Mouse (Mus musculus): ENCODE data around the gene Nlrp2. TPM values are rescaled to one million over a fixed set of nuclear protein-coding genes. Genes with fewer than 3 reads are reported as not detected.

Nlrp2 gene
- not detected in 2 replicates for polyA plus RNA-seq (2015; fragmentation: Nextera tagmentation; extraction: Ambion mirVana)

DNA sequence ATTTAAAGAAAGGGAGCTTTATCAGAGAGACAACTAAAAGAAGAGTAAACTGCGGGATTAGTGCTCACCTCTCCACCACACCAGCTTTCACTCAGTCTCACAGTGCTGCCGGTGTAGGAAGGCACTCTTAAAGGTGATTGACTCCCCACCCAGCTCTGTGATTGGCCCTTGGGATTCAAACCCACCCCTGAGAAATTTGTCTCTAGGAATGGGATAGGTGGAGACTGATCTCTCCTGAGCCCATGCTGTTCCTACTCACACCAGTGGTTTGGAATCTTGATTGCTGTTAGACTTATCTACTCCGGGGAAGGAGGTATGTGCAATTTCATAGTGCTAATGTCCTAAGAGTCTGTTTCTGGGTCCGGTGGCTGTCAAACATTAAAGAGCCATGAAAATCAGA, at the start of gene Nlrp2:
TSS of gene Nlrp2 (minus strand) at position 101 of the 400 bp plus-strand sequence.
- Histone ChIP-seq H3K4me3 (replicated peaks) (no peak within 1 kb of the TSS), H3K36me3 (no peaks in the 10 kb centered on the region), H3K27ac (no peak within 1 kb of the TSS), H3K9me3 (peaks cover 41% of the 10 kb centered on the region), H3K4me1 (replicated peaks) (no peaks in the 10 kb centered on the region), H3K9ac (replicated peaks) (no peak within 1 kb of the TSS), H3K4me2 (replicated peaks) (no peak within 1 kb of the TSS), H3K27me3 (no peaks in the 10 kb centered on the region)
- WGBS: 90% methylated on average over 4 of the region's 4 CpGs
- ATAC-seq: no peak

DNA sequence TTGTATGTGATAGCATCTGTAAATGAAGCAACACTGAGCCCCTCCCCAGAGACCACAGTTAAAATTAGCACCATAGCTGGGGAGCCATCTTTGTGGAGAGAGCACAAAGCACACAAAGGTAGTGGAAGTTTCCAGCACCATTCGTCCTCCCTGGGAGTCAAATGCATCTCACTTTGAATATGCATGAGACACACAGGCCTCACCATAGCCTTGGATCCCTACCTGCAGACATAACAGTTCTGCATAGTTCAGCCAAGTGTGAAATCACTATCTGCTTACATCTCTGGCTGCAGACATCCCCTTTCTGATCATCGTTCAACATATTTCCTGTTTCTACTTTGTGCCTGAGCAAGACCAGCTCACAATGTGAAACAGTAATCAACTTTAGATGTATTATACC, 15.9 kb upstream of the Nlrp2 start:
- Histone ChIP-seq H3K4me1 (replicated peaks) (no peaks in the 10 kb centered on the region), H3K9me3 (peaks cover 39% of the 10 kb centered on the region), H3K9ac (replicated peaks) (no peak overlapping the region), H3K36me3 (no peaks in the 10 kb centered on the region), H3K27ac (no peak overlapping the region), H3K4me3 (replicated peaks) (no peak overlapping the region), H3K4me2 (replicated peaks) (no peak overlapping the region), H3K27me3 (no peaks in the 10 kb centered on the region)
- WGBS: 76% methylated on average over 2 of the region's 2 CpGs
- ATAC-seq: no peak

DNA sequence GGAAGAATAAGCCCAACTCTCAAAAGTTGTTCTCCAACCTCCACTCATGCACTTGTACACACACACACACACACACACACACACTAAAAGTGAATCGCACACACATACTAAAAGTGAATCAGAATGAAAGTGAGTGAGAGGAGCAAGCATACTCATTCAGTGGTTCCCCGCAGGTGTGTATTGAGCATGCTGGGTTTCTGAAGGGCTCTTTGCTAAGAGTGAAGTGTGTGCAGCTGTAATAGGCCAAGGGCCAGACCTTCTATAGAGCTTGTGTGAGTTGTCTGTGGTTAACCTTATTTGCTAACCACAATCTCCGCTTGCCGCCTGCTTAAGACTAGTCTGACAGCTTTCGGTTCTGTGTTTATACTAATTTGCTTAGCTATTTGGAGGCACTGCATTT, 12.8 kb upstream of the Nlrp2 start:
- Histone ChIP-seq H3K9ac (replicated peaks) (no peak overlapping the region), H3K27ac (no peak overlapping the region), H3K9me3 (peaks cover 55% of the 10 kb centered on the region), H3K27me3 (no peaks in the 10 kb centered on the region), H3K36me3 (no peaks in the 10 kb centered on the region), H3K4me1 (replicated peaks) (no peaks in the 10 kb centered on the region), H3K4me3 (replicated peaks) (no peak overlapping the region), H3K4me2 (replicated peaks) (no peak overlapping the region)
- no peak for ATAC-seq
- WGBS: 93% methylated on average over 5 of the region's 5 CpGs

GRCm38 (mm10) chr7:5350237-5350636, 598 bp downstream of the Nlrp2 start, which contains the start of gene Gm5065:
TSS of gene Gm5065 (plus strand) at chr7:5350537.
- Histone ChIP-seq H3K36me3 (no peaks in the 10 kb centered on the region), H3K9ac (replicated peaks) (no peak within 1 kb of the TSS), H3K4me3 (replicated peaks) (no peak within 1 kb of the TSS), H3K9me3 (peaks cover 38% of the 10 kb centered on the region), H3K27ac (no peak within 1 kb of the TSS), H3K27me3 (no peaks in the 10 kb centered on the region), H3K4me2 (replicated peaks) (no peak within 1 kb of the TSS), H3K4me1 (replicated peaks) (no peaks in the 10 kb centered on the region)
- ATAC-seq: no peak
- WGBS: 93% methylated on average over 1 of the region's 1 CpGs

GRCm38 (mm10) chr7:5327511-5327910, 23.3 kb downstream of the Nlrp2 start:
- Histone ChIP-seq H3K36me3 (no peaks in the 10 kb centered on the region), H3K4me3 (replicated peaks) (no peak overlapping the region), H3K4me1 (replicated peaks) (no peaks in the 10 kb centered on the region), H3K27me3 (no peaks in the 10 kb centered on the region), H3K4me2 (replicated peaks) (no peak overlapping the region), H3K9me3 (peaks cover 37% of the 10 kb centered on the region), H3K9ac (replicated peaks) (no peak overlapping the region), H3K27ac (no peak overlapping the region)
- ATAC-seq: no peak
- 85% methylated on average over 1 of the region's 1 CpGs for WGBS

- no peak overlapping the region for H3K9ac ChIP-seq (replicated peaks)
- H3K27me3 ChIP-seq: no peaks in the 10 kb centered on the region
- no peaks in the 10 kb centered on the region for H3K36me3 ChIP-seq
- H3K4me3 ChIP-seq (replicated peaks): no peak overlapping the region
- H3K9me3 ChIP-seq: peaks cover 11% of the 10 kb centered on the region
- WGBS: 54% methylated on average over 1 of the region's 1 CpGs
- no peak overlapping the region for H3K4me2 ChIP-seq (replicated peaks)
- no peaks in the 10 kb centered on the region for H3K4me1 ChIP-seq (replicated peaks)
- ATAC-seq: no peak
- H3K27ac ChIP-seq: no peak overlapping the region
Observed at GRCm38 (mm10) chr7:5288281-5288680, 62.6 kb downstream of the Nlrp2 start.

DNA sequence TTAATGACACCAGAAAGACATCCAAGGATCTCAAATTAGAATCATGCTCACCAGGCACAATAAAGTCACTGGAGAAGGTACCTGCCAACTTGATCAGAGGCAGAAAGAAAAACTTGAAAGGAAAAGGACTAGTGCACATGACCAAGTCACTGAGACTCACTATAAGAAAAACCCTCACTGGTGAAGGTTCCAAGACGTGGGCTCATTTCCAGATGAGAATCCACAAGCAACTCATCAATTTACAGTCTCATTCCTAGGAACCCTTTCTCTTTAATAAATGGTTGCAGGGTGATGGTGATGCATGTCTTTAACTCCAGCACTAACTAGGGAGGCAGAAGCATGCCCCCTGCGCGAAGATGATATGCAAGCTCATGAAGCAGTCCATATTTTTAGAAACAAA, 87.8 kb downstream of the Nlrp2 start:
- Histone ChIP-seq H3K9ac (replicated peaks) (no peak overlapping the region), H3K27ac (no peak overlapping the region), H3K4me2 (replicated peaks) (no peak overlapping the region), H3K4me3 (replicated peaks) (no peak overlapping the region), H3K9me3 (peaks cover 20% of the 10 kb centered on the region), H3K36me3 (no peaks in the 10 kb centered on the region), H3K4me1 (replicated peaks) (no peaks in the 10 kb centered on the region), H3K27me3 (no peaks in the 10 kb centered on the region)
- WGBS: 90% methylated on average over 3 of the region's 3 CpGs
- ATAC-seq: no peak

Other genes starting within 250 kb of the Nlrp2 start
- gene Rfpl4, start 234.1 kb downstream of the Nlrp2 start, polyA plus RNA-seq (2015; fragmentation: Nextera tagmentation; extraction: Ambion mirVana): not detected in 2 replicates
- gene Rasl2-9, start 225.1 kb downstream of the Nlrp2 start, polyA plus RNA-seq (2015; fragmentation: Nextera tagmentation; extraction: Ambion mirVana): 0.38 and 0.41 TPM in 2 replicates
- gene Vmn1r55, start 201.4 kb downstream of the Nlrp2 start, polyA plus RNA-seq (2015; fragmentation: Nextera tagmentation; extraction: Ambion mirVana): 0.01 TPM in 1 of 2 replicates, not detected in the other
- not detected in 2 replicates for gene Vmn1r56, start 154.3 kb downstream of the Nlrp2 start, polyA plus RNA-seq (2015; fragmentation: Nextera tagmentation; extraction: Ambion mirVana)
- not detected in 2 replicates for gene Vmn1r57, start 132.5 kb downstream of the Nlrp2 start, polyA plus RNA-seq (2015; fragmentation: Nextera tagmentation; extraction: Ambion mirVana)
- gene Gm5065, start 498 bp downstream of the Nlrp2 start, polyA plus RNA-seq (2015; fragmentation: Nextera tagmentation; extraction: Ambion mirVana): not detected in 2 replicates
- not detected in 2 replicates for gene Vmn1r58, start 62.4 kb upstream of the Nlrp2 start, polyA plus RNA-seq (2015; fragmentation: Nextera tagmentation; extraction: Ambion mirVana)
- gene Vmn1r59, start 105.7 kb upstream of the Nlrp2 start, polyA plus RNA-seq (2015; fragmentation: Nextera tagmentation; extraction: Ambion mirVana): not detected in 2 replicates
- not detected in 2 replicates for gene Vmn2r28, start 142.9 kb upstream of the Nlrp2 start, polyA plus RNA-seq (2015; fragmentation: Nextera tagmentation; extraction: Ambion mirVana)
- gene Vmn1r60, start 196.3 kb upstream of the Nlrp2 start, polyA plus RNA-seq (2015; fragmentation: Nextera tagmentation; extraction: Ambion mirVana): not detected in 2 replicates